Mouse (Mus musculus): ENCODE results near the gene Gm6377.

The Gm6377 gene

DNA sequence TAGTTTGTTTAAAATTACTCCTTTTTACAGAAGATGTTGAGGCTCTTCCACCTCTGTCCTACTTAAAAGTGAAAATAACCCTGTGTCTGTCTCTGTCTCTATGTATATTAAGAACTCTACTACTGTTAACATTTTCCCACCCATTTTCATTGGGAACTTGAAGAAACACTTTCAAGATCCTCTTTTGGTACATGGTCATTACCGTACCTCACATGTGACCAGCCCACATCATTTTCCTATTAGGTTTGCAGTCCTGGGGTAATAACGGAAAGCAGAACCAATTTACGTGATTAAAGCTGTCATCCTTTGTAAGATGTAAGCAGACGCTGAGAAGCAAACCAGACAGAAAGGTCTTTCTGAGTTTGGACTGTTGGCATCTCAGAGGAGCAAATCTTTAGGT, at the start of gene Gm6377:
Gene Gm6377, plus strand, starts transcription at position 289 of the 400 bp plus-strand sequence.
- DNase-seq (ENCODE audit: low spot score in 2 of 2), result no peak

DNA sequence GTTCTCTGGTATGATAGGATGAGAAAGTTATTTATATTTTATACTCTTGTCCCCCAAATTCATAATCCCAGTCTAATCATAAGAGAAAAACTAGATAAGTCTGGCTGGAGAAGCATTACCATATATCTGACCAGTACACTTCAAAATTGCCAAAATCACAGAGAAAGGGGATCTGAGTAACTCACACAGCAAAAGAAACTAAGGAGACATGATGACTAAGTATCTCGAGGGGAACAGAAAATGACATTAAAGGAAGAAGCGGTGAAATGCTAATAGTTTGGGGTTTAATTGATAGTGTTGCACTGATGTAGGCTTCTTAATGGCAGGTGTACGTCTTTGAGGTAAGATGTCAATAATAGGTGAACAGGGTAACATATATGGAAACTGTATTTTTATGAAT, 49.4 kb upstream of the Gm6377 start:
- DNase-seq (ENCODE audit: low spot score in 2 of 2), result no peak

- no peak for DNase-seq (ENCODE audit: low spot score in 2 of 2)
These were observed 45.3 kb upstream of the Gm6377 start for GRCm38 (mm10) chrX:109151228-109151627.

- DNase-seq (ENCODE audit: low spot score in 2 of 2), result no peak
These were observed 36.2 kb upstream of the Gm6377 start for GRCm38 (mm10) chrX:109160326-109160725.

DNA sequence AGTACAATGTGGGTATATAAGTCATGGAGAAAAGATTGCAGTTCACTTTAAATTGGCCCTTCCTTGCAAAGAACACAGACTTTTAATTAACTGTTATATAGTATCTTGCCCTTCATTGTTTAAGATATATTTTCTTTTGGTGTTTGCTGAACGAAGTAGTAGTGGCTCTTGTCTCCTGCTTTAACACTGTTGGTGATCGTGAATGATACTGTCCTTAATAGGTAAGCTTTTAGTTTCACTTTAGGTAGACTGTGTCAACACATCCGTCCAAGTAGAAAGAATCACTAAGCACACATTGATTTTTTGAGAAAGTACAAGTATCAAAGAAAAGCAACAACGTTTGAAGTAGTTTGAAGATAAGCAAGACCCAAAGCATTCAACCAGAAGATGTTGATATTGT, 35.7 kb upstream of the Gm6377 start:
- no peak for DNase-seq (ENCODE audit: low spot score in 2 of 2)

- DNase-seq (ENCODE audit: low spot score in 2 of 2), result no peak
These were observed 21.5 kb upstream of the Gm6377 start for GRCm38 (mm10) chrX:109175038-109175437.

DNA sequence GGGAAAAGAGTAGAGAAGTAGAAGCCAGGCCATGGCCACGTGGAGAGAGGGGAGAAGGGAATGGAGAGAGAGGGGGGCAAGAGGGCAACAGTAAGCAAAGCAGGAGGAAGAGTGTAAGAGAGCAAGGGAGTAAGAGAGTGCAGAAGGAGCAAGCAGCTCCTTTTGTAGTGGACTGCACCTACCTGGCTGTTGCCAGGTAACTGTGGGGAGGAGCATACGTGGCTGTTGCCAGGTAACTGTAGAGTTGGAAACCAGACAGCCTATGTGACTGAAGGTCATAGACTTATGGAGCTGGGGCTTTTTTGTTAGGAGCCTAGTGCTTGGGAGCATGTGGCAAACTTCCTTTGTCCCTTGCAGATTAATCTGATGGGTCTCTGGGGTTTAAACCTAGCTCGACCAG, 21.1 kb upstream of the Gm6377 start:
- DNase-seq (ENCODE audit: low spot score in 2 of 2), result no peak

DNA sequence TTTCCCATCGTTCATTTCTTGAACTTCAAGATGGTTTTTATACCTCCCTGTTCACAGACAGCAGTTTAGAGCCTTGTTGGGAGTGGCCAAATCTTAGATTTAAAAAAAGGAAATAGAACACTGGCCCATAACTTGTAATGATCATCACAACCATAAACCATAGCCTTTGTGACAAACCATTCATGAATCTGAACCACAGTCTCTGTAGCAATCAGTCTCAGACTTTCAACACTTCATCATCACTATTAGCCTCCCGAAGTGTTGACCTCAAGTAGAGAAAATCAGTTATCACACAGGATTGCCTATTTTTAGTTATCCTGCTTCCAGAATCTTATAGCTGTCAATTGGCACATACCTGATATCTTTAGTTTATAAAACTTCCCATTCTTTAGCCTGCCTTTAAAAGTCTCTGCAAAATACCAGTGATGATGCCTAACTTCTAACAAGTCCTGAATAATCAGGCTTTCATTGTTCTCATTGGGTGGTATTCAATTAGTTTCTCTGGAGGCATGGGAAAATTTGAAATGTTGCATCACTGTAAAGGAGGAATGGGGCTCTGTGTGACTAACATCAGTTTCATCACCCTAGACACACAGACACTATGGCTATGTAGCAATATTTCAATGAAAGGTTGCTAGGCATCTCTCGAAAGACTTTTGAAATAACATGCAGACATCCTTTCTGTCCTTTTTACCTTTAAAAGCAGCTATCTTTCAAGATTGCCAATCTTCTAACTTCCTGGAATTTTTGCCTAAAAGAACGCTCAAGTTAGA, 11.7 kb upstream of the Gm6377 start:
- DNase-seq (ENCODE audit: low spot score in 2 of 2), result no peak

DNA sequence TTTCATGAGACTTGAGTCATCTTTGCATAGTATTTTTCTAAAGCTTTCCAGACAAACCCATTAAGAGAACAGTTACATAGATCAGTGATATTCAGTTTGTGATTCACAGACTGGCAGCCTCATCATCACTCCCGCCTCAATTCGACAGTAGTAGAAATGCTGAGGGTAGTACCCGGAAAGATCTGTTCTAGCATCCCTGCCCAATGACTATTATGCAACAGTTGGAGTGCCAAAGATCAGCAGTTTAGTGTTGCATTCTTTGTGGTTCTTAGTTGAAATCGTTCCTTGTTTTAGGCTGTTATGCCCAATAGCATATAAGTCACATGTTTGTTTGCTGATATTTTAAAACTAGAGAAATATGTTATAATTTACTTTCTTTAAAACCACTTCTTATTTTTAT, 6.9 kb upstream of the Gm6377 start:
- no peak for DNase-seq (ENCODE audit: low spot score in 2 of 2)

GRCm38 (mm10) chrX:109190969-109191368, 5.6 kb upstream of the Gm6377 start:
- no peak for DNase-seq (ENCODE audit: low spot score in 2 of 2)

DNA sequence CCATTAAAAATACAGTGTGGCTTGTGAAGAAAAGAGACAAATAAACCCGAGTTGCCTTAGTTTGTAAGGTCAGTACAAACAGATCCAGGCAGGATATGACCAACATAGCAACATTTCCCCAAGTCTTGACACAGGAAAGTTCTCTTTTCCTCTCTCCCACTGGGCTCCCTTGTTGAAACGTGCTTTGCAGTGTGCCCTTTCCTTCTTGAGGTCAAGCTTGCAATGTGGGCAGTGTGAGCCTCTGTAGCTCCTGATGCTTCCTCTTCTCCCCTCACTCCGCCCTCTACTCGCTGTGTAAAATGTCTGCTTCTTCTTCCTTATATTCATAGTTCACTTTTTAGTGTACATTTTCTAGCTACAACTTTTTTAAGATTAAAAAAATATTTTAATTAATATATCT, 5.1 kb upstream of the Gm6377 start:
- DNase-seq (ENCODE audit: low spot score in 2 of 2), result no peak

DNA sequence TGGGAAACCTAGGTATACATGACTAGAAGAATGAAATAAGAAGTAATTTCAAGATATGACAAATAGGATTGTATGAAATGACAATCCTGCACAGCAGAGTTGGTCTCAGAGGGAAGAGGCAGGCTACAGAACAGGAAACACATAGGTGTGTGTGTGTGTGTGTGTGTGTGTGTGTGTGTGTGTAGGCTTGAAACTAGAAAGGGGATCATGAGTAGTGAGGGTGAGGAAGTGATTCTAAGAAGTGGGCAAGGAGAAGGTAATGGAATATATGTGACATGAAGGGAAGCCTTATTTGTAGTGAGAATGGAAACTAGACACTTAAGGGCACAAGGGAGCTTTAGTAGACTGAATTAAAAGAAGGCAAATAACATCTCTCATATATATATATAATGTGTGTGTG, 11.3 kb downstream of the Gm6377 start:
- DNase-seq (ENCODE audit: low spot score in 2 of 2), result no peak

- no peak for DNase-seq (ENCODE audit: low spot score in 2 of 2)
These were observed 32.2 kb downstream of the Gm6377 start for GRCm38 (mm10) chrX:109228720-109229119.

DNA sequence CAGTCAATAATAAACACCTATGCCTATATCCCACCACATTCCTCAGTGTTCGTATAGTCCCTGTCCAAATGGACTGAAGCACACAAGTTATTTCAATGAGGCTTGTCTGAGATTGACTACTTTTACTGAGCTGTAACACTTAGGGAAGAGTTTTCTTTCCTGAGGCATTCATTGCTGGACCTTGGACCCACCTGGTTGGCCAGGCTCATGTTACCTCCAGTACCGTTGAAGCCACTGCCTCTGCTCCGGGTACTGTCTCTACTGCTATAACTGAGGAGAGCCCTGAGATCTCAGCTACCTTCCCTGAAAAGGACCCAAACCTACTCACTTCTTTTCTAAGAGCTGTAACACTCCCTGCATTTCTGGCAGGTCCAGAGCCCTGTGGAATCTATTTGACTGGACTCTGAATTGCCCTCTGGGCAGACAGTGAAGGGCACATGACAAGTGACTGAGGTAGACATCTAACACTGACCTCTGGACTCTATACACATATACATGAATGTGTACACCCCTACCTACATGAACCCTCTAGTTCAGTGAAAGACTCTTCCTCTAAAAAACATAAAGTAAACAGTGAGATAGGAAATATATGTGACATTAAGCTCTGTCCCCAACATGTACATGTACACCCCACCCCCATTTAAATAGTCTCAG, 39.0 kb downstream of the Gm6377 start:
- no peak for DNase-seq (ENCODE audit: low spot score in 2 of 2)

DNA sequence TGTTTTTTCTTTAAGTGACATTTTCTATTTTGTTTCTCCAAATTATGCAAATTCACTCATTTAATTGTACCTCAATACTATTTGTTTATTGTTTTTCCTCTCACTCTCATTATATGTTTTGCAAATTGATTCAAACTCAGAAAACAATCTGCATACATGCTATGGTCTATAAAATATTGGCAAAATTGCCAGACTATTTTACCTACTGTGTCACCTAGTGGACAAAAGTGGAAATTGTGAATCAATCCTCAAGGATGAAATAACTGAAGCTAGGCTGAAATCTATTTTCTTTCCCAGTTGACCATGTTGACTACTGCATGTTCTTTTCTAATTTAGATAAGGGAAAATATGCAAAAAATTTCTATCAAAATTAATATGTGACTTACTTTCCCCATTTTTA, 41.6 kb downstream of the Gm6377 start:
- DNase-seq (ENCODE audit: low spot score in 2 of 2), result no peak
